Mouse (Mus musculus): ENCODE measurements around the gene Vezt. TPM values are rescaled to one million over a fixed set of nuclear protein-coding genes. Genes with fewer than 3 reads are reported as not detected.

The Vezt gene
- polyA plus RNA-seq, 1 experiment from 2014 or later = 20.6 TPM

DNA sequence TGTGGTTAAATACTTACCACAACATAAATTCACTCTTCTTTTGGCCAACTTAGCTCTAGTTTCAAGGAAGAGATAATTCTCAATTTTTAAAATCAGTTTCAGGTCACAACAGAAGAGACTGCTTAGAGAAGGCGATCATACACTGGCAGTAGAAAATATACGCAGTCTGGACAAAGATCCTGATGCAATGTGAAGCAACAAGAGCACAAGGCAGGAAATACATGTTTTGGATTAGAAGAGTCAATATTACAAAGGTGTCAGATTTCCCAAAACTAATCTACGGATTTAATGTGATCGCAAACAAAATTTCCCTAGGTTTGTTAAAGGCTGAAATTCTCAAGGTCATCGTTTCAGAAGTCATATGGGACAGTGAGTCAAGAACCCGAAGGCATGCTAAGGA lies 4.5 kb downstream of the Vezt start:
- Histone ChIP-seq H3K4me3 (no peak overlapping the region), H3K9me3 (no peaks in the 10 kb centered on the region), H3K36me3 (peaks cover 21% of the 10 kb centered on the region; the same call in 1 of the 2 replicates), H3K4me1 (peaks cover 12% of the 10 kb centered on the region), H3K27me3 (ENCODE audit: insufficient read depth, poor library complexity, severe bottlenecking) (no peaks in the 10 kb centered on the region), H3K27ac (no peak overlapping the region)
- DNase-seq (ENCODE audit: low spot score) = no peak
- WGBS = 93% methylated on average over 6 of the region's 6 CpGs

DNA sequence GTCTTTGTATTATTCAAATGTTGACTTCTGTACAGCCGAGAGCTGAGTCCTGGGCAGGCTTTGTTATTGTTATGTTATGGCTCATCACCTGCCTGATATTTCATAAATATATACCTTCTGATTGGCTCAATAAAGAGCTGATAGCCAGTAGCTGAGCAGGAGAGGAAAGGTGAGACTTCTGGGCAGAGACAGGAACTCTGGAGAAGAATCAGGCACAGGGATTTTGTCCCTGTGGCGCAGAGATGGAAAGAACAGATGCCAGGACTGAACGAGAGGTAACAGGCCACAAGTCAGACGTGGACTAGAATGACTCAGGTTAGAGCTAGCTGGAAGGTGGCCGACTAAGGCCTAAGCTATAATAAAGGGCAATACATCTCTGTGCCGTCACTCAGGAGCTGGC lies 7.1 kb downstream of the Vezt start:
- Histone ChIP-seq H3K4me1 (no peaks in the 10 kb centered on the region), H3K27me3 (ENCODE audit: insufficient read depth, poor library complexity, severe bottlenecking) (no peaks in the 10 kb centered on the region), H3K27ac (no peak overlapping the region), H3K9me3 (no peaks in the 10 kb centered on the region), H3K36me3 (peaks cover 26% of the 10 kb centered on the region; the same call in 1 of the 2 replicates), H3K4me3 (no peak overlapping the region)
- WGBS = 83% methylated on average over 6 of the region's 6 CpGs
- DNase-seq (ENCODE audit: low spot score) = no peak

DNA sequence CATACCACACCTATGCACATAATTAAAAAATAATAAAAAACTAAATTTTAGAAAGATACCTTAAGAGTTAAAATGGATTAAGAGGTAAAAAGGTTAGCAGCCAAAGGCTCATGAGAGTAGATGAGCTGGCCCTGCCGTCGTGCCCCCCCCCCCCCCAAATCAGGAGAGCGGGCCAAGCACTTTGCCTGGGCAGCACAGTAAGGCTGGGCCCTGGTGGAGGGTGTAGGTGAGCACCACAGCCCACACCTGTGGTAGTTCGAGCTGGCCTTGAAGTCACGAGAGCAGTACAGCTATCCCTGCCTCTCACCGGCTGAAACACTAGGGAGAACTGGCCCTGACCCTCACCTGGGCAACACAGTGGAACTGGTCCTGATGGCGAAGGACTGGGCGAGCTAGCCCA lies 10.5 kb downstream of the Vezt start:
- H3K4me1 ChIP-seq = no peaks in the 10 kb centered on the region
- H3K36me3 ChIP-seq = peaks cover 17% of the 10 kb centered on the region; the same call in 1 of the 2 replicates
- no peak overlapping the region for H3K4me3 ChIP-seq
- DNase-seq (ENCODE audit: low spot score) = no peak
- 85% methylated on average over 8 of the region's 8 CpGs for WGBS
- no peaks in the 10 kb centered on the region for H3K9me3 ChIP-seq
- no peaks in the 10 kb centered on the region for H3K27me3 ChIP-seq (ENCODE audit: insufficient read depth, poor library complexity, severe bottlenecking)
- H3K27ac ChIP-seq = no peak overlapping the region

DNA sequence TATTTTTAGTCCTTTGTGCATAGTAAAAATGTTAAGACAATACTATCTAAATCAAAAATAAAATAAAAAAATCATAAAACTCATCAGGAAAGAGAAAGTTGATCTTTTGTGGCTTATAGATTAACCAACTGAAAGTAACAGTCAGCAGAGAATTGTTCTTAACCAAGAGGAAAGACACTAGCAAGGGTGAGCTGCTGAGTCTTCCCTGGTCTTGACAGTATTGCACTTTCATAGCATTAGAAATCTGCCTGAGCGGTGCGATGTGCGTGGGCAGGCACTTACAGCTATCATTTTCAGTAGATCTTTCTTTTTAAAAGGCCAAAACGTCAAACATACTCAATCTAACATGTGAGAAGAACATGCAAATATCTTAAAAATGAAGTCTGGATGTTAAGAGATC lies 14.6 kb downstream of the Vezt start:
- DNase-seq (ENCODE audit: low spot score) = no peak
- no peaks in the 10 kb centered on the region for H3K27me3 ChIP-seq (ENCODE audit: insufficient read depth, poor library complexity, severe bottlenecking)
- H3K4me1 ChIP-seq = no peaks in the 10 kb centered on the region
- H3K9me3 ChIP-seq = no peaks in the 10 kb centered on the region
- WGBS = 93% methylated on average over 4 of the region's 4 CpGs
- no peak overlapping the region for H3K4me3 ChIP-seq
- no peak overlapping the region for H3K27ac ChIP-seq
- H3K36me3 ChIP-seq = peaks cover 5% of the 10 kb centered on the region; the same call in 1 of the 2 replicates

DNA sequence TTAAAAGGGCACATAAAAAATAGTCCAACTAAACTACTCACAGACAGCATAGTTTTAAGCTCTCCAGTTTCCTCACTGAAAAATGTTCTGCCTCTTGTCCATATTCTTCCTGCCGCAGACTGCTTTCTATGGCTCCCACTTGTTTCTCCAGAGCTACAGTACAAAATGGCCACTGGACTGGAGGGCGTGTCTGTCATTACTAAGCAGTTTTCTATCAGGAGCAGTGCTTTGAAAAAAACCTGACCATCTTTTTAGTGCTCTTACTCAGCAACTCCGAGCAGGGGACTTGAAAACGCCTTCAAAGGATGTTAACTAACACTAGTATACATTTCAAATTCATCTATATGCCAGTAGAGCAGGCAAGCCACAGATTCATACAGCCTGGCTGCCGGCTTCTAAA lies 15.0 kb downstream of the Vezt start:
- H3K4me1 ChIP-seq = no peaks in the 10 kb centered on the region
- H3K27me3 ChIP-seq (ENCODE audit: insufficient read depth, poor library complexity, severe bottlenecking) = no peaks in the 10 kb centered on the region
- no peak overlapping the region for H3K4me3 ChIP-seq
- no peaks in the 10 kb centered on the region for H3K9me3 ChIP-seq
- WGBS = 79% methylated on average over 5 of the region's 5 CpGs
- H3K36me3 ChIP-seq = peaks cover 5% of the 10 kb centered on the region; the same call in 1 of the 2 replicates
- no peak for DNase-seq (ENCODE audit: low spot score)
- H3K27ac ChIP-seq = no peak overlapping the region

DNA sequence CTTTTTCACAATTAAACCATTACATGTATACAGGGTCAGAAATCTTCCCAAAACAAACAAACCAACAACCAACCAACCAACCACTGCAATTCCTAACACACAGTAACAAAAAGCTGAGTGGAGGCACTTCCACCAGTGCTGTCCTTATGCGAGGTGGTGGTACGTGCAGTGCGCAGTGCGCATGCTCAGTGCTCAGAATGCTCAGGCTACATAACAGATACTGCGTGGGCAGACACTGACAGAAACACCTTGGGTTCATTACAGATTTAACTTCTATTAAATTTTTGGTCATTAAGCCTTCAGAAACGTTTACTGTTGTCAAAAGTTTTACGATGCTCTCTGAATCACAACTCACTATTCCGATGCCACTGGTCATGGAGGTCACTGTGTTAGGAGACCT lies 18.2 kb downstream of the Vezt start:
- Histone ChIP-seq H3K36me3 (peaks cover under 1% of the 10 kb centered on the region; the same call in 1 of the 2 replicates), H3K4me3 (no peak overlapping the region), H3K4me1 (no peaks in the 10 kb centered on the region), H3K27ac (no peak overlapping the region), H3K9me3 (no peaks in the 10 kb centered on the region), H3K27me3 (ENCODE audit: insufficient read depth, poor library complexity, severe bottlenecking) (no peaks in the 10 kb centered on the region)
- WGBS = 92% methylated on average over 8 of the region's 8 CpGs
- DNase-seq (ENCODE audit: low spot score) = no peak

DNA sequence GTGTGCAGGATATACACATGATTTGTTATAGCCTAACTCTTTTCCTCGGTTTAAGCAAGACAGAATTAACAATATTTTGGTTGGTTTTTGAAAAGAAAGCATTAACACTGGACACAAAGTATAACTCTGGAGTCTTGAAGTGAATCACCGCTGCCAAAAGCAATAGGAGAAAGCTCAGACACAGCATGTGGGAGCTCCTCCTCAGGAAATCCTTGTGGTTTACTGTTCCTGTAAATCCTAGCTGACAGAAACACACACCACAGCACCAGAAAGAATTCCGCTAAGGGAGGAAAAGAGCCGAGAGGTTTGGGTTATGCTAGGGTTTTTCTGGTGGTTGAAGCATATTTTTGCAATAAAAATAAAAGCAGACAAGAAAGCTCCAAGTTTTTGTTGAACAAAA lies 21.4 kb downstream of the Vezt start:
- DNase-seq (ENCODE audit: low spot score) = no peak
- H3K4me1 ChIP-seq = peaks cover 4% of the 10 kb centered on the region; the same call in 1 of the 2 replicates
- H3K4me3 ChIP-seq = no peak overlapping the region
- no peak overlapping the region for H3K27ac ChIP-seq
- H3K27me3 ChIP-seq (ENCODE audit: insufficient read depth, poor library complexity, severe bottlenecking) = no peaks in the 10 kb centered on the region
- H3K9me3 ChIP-seq = no peaks in the 10 kb centered on the region
- peaks cover 4% of the 10 kb centered on the region; the same call in 1 of the 2 replicates for H3K36me3 ChIP-seq
- WGBS = 76% methylated on average over 4 of the region's 4 CpGs

DNA sequence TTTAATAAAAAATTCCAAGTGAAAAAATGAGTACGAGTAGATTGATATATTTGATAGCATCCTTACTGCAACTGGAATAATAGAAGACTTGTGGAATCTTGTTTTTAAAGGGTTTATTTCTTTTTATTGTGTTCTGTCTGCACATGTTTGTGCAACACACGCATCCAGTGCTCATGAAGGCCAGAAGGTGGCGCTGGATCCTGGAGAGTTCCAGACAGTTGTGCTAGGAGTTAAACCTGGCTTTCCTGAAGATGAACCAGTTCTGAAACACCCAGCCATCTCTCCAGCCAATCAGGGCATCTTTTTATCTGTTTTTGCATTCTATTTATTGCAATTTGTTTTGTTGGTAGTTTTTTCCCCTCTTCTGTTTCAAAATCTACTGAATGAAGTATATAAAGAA lies 22.4 kb downstream of the Vezt start:
- Histone ChIP-seq H3K27ac (no peak overlapping the region), H3K4me1 (peaks cover 4% of the 10 kb centered on the region; the same call in 1 of the 2 replicates), H3K4me3 (no peak overlapping the region), H3K36me3 (peaks cover 4% of the 10 kb centered on the region; the same call in 1 of the 2 replicates), H3K27me3 (ENCODE audit: insufficient read depth, poor library complexity, severe bottlenecking) (no peaks in the 10 kb centered on the region), H3K9me3 (no peaks in the 10 kb centered on the region)
- DNase-seq (ENCODE audit: low spot score) = peak; percentile 82
- 50% methylated on average over 3 of the region's 3 CpGs for WGBS

DNA sequence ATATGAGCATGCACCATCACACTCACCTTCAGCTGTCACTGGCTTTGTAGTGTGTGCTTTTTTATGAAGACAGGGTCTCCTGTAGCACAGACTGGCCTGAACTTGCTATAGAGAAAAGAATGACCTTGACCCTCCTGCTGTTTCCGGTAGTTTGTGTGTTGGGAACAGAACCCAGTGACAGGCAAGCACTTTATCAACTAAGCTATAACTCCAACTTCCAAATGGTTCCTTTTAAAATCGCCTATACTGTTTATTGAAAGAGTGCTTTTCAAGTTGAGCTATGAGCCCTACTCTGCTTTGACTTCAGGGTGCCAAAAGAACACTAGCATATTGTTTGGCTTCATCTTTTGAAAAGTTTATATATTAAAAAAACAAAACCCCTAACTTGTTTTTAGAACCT lies 24.6 kb downstream of the Vezt start:
- H3K27ac ChIP-seq = no peak overlapping the region
- DNase-seq (ENCODE audit: low spot score) = no peak
- peaks cover 4% of the 10 kb centered on the region; the same call in 1 of the 2 replicates for H3K4me1 ChIP-seq
- H3K9me3 ChIP-seq = no peaks in the 10 kb centered on the region
- no peak overlapping the region for H3K4me3 ChIP-seq
- H3K36me3 ChIP-seq = peaks cover 12% of the 10 kb centered on the region
- H3K27me3 ChIP-seq (ENCODE audit: insufficient read depth, poor library complexity, severe bottlenecking) = no peaks in the 10 kb centered on the region
- 44% methylated on average over 2 of the region's 2 CpGs for whole genome bisulfite sequencing

DNA sequence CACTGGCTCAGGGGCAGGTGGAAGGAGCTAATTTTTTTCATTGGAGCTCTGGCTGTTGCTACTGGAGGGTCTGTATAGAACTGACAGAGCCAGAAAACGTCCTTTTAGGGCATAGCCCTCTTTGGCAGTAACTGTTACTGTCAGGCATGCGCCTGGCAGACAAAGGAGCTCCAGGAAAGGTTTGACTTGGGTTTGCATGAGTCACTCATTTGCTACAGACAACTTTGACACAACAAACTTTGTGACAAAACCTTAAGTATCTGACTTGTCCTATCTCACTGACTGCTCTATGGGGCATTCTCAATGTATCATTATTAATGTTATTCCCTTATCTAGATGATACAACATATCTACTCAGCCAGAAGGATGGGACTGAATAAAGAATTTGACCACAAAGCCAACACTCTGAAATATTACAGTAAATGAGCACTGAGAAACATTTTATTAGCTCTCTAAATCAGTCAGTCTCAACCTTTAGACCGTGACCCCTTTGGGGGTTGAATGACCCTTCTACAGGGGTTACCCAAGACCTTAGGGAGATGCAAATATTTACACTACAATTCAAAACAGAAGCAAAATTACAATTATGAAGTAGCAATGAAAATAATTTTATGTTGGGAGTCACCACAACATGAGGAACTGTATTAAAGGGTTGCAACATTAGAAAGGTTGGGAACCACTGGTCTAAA lies 25.5 kb downstream of the Vezt start:
- no peak for DNase-seq (ENCODE audit: low spot score)
- Histone ChIP-seq H3K36me3 (peaks cover 20% of the 10 kb centered on the region), H3K4me3 (no peak overlapping the region), H3K27ac (no peak overlapping the region), H3K27me3 (ENCODE audit: insufficient read depth, poor library complexity, severe bottlenecking) (no peaks in the 10 kb centered on the region), H3K4me1 (peaks cover 4% of the 10 kb centered on the region; the same call in 1 of the 2 replicates), H3K9me3 (no peaks in the 10 kb centered on the region)
- 82% methylated on average over 3 of the region's 3 CpGs for WGBS

DNA sequence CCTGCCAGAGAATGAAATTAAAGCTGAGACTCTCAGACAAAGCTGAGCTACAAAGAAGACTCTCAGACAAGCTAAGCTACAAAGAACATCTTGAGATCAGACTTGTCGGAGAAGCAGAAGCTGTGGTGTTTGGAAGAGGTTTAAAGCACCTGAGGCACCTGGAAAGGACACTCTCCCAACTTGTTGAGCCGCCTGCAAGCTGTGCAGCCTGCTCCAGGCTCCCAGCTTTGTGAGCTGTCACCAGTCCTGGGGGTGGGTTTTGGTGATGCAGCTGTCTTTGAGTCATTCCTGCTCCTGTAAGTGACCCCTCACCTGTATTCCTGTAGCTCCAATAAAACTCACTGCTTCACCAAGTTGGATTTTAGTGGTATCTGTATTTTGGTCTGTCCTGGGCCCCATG lies 27.3 kb downstream of the Vezt start:
- DNase-seq (ENCODE audit: low spot score) = no peak
- Histone ChIP-seq H3K27me3 (ENCODE audit: insufficient read depth, poor library complexity, severe bottlenecking) (no peaks in the 10 kb centered on the region), H3K9me3 (no peaks in the 10 kb centered on the region)

DNA sequence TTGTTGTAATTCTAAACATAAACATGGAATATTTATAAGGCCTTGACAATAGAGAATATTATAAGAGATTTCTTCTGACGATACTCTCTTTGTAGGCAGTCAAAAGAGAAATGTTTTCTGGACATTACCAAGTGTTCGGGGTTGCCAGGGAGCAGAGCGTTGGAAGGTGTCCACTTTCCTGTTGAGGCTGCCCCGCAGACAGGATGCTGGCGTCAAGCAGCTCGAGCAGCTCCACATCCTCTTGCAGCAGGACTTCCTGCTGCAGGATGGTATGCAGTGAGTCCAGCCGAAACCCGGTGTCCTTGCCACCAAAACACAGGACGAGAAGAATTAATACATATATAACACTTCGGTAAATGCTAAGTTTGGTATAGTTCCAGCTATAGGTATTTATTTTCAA lies 35.4 kb downstream of the Vezt start:
- no peaks in the 10 kb centered on the region for H3K9me3 ChIP-seq
- H3K36me3 ChIP-seq = peaks cover 85% of the 10 kb centered on the region
- no peak overlapping the region for H3K4me3 ChIP-seq
- H3K27ac ChIP-seq = no peak overlapping the region
- WGBS = 79% methylated on average over 10 of the region's 10 CpGs
- no peaks in the 10 kb centered on the region for H3K4me1 ChIP-seq
- H3K27me3 ChIP-seq (ENCODE audit: insufficient read depth, poor library complexity, severe bottlenecking) = no peaks in the 10 kb centered on the region
- no peak for DNase-seq (ENCODE audit: low spot score)

More for the DNA sequence above, 27.3 kb downstream of the Vezt start:
- 89% methylated on average over 2 of the region's 2 CpGs for WGBS
- Histone ChIP-seq H3K36me3 (peaks cover 30% of the 10 kb centered on the region), H3K4me1 (peaks cover 4% of the 10 kb centered on the region; the same call in 1 of the 2 replicates), H3K4me3 (no peak overlapping the region), H3K27ac (no peak overlapping the region)

DNA sequence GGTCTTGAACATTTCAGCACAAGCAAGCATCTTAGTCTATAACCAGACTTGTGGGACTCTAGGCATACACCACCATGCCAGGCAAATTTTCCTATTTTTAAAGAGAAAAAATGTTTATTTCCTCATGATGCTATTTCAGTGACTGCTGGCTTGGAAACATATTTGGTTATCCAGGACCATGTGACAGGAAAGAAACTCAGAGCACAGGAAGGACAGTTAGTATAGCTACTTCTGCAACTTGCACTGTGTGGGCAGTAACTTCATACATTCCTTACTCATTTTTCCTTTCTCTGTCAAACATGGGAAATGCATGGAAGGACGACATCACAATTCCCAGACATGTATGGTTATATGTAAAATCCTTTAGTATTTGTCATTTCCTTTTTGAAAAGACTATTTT lies 36.3 kb downstream of the Vezt start:
- Histone ChIP-seq H3K4me3 (no peak overlapping the region), H3K27me3 (ENCODE audit: insufficient read depth, poor library complexity, severe bottlenecking) (no peaks in the 10 kb centered on the region), H3K9me3 (no peaks in the 10 kb centered on the region), H3K36me3 (peaks cover 89% of the 10 kb centered on the region), H3K27ac (no peak overlapping the region), H3K4me1 (no peaks in the 10 kb centered on the region)
- 90% methylated on average over 1 of the region's 1 CpGs for WGBS
- DNase-seq (ENCODE audit: low spot score) = no peak

DNA sequence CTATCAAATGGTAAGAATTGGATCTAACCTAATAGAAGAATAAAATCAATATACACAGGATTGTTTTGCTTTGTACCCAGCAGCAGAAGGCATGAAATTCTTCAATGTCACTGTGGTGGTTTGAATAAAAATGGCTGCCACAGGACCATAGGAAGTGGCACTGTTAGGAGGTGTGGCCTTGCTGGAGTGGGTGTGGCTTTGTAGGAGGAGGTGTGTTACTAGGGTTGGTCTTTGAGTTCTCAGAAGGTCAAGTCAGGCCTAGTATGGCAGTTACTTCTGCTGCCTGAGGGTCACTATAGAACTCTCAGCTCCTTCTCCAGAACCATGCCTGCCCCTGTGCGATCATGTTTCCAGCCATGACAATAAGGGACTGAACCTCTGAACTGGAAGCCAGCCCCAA lies 40.5 kb downstream of the Vezt start:
- no peak for DNase-seq (ENCODE audit: low spot score)
- Histone ChIP-seq H3K4me3 (no peak overlapping the region), H3K9me3 (no peaks in the 10 kb centered on the region), H3K27ac (no peak overlapping the region), H3K27me3 (ENCODE audit: insufficient read depth, poor library complexity, severe bottlenecking) (no peaks in the 10 kb centered on the region), H3K4me1 (no peaks in the 10 kb centered on the region), H3K36me3 (peaks cover 76% of the 10 kb centered on the region)
- 100% methylated on average over 1 of the region's 1 CpGs for WGBS

Data from heart, embryonic 10.5 days (tissue).